Mouse (Mus musculus) ovary, postnatal 14 days (tissue): ENCODE measurements around the gene Prickle2.

Experiments used
- DNase-seq: peaks from one replicate; pipeline ENCODE4 v3.0.0; 2022; ENCODE audit warnings: low spot score

The Prickle2 gene

DNA sequence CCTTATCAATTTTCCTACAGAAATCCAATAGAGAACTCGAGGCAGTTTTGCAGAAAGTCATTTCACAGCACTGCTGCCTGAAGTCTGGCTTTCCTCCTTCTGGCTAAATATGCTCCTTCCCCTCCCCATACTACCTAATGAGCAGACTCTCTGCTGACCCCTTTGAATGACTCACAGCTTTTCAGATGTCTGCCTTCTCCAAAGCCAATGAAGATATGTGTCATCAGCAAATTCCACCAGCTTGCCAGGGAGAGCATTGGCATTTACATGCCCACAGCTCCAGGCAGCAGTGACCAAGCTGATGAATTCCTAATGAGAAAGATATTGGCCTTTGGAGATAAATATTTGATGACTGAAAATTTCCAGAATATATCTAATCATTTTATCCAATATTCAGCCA lies 121.9 kb downstream of the Prickle2 start:
- DNase-seq = no peak

DNA sequence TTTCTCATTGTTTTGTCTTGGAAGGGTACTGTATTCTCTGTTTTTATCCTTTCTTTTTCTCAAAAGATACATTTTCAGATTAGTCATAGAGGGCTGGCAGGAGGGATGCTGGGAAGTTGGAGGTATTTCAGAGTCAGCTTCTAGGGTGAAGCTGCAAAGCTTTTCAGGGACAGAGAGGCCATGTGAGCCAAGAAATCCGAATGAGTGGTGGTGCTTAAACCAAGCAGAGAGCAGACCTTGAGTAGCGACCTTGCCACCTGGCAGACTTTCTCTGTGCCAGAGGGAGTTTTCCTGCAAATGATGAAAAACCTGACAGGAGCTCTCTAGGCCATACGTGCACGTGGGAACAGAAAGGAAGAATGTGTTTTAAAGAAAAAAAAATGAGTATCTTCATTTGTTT lies 130.7 kb downstream of the Prickle2 start:
- DNase-seq = no peak

DNA sequence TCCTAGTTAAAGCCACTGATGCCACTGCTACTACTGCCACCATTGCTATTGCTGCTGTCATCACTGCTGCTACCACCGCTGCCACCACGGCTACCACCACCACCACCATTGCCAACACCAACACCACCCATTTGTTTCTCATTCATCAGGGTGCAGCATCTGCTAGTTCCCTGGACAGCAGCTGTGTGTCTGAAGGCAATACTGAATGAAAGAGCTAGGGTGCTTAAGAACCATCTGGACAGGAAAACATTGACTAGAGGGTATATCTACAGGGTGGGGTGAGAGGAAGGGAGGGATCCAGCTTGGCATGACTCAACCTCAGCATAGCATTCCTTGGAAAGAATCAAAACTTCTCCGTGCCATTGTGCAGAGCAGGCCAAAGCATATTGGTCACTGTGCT lies 133.8 kb downstream of the Prickle2 start:
- DNase-seq = no peak

DNA sequence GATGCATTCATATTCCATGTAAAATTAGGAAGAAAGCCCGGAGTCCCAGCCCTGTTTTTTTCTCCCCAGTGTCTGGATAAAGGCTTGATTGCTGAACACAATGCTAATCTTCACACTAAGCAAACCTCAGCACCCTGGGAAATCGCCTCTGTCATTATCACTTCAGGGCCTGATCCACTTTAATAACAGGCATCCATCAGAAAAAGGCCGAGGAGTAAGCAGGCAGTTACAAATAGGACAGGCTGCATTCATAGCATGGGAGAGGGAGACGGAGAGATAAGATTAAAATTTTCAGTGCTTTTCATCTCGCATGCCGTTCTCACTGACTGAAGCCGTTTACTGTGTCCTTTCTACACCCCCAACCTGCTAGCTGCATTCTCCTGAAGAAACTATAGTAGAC lies 135.9 kb downstream of the Prickle2 start:
- DNase-seq = no peak

DNA sequence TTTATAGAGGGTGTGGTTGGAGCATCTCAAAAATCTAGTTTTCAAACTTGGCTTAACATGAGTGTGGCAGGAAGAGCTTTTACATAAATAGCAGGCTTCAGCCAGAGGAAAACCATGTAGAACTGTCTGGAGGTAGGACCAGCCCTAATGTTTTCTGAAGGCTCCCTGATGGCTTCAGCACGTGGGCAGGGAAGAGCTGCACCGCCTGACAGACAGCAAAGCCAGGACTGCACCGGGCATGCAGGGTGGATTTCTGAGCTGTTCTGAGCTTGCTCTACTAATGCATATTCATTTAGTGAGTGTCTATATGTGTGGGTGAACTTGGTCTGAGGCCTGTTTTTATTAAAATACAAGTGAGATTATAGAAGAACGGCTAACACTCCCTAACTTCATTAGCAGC lies 136.7 kb downstream of the Prickle2 start:
- DNase-seq = no peak

DNA sequence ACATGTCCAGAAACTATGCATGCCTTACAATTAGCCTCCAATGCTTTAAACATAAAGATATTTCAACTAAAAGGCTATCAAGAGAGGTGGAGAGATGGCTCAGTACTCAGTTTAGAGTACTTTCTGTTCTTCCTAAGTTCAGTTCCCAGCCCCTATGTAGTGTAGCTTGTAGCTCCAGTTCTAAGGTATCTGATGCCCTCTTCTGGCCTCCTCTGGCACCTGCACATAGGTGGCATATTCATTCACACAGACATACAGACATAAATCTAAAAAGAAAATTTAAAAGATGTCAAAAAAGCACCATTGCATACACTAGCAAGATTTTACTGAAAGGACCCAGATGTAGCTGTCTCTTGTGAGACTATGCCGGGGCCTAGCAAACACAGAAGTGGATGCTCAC lies 146.7 kb downstream of the Prickle2 start:
- DNase-seq = no peak

DNA sequence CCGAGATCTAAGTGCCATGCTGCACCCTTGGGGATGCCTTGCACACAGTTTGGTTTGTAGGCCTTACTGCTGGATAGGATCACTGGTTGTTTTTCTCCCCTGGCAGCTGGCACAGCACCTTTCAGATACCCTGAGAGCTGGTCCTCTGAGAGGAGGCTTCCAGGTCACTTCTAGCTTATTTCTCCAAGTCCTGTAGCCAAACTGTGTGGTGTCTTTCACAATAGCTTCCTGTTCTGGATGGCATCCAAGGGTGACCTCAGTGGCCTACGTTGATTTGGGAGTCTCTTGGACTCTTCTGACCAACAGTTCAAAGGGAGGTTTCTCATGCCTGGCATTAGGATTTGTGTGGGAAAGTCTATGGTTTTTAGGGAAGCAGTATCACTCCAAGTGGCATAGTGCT lies 150.3 kb downstream of the Prickle2 start:
- no peak for DNase-seq

DNA sequence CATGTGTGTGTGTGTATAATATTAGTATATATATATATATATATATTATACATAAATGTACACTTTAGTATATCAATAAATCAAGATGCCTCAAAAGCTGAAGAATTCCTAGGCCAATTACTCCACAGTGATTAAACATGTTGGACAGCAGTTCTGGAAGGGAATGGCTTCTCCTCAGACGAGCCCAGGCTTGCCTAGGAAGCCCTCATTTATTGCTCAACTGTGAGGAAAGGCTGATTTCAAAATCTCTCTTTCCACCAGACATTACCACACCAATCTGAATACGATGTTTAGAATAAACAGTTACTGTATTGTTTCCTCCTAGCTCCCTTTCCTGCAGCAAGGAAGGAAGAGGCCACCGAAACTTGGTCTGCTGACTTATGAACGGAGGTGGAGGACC lies 152.9 kb downstream of the Prickle2 start:
- DNase-seq = no peak

DNA sequence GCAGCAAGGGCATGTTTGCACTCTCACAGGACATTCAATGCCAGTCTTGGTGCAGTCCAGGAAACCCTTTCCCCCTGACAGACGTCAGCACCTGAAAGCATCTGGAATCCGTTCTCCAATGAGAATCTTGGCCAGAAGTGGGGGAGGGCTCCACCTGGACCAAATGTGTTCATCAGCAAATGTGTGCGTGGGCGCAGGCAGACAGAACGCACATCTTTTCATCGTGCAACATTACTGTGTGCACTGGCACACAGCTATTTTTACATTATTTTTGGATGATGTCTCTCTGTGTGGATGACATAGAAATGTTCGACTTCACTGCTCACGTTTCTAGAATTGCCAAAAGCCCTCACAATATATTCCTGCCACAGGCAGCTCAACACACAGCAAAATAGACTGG lies 156.7 kb downstream of the Prickle2 start:
- no peak for DNase-seq

DNA sequence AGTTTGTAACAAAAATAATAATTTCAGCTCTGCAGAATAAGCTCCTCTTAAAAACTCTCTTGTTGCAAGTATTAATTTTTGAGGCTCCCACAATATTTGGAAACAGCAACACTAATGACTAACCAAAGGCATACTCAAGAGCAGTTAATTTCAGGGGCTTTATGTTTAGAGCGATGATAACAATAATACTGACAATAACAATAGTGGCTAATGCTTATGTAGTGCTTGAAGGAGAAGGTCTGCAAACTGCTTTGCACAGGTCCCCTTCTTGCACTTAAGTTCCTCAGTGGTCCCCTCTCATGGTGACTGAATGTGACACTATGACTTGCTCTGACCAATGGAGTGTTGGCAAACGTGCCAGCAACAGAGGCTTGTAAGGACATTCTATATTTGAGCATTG lies 160.8 kb downstream of the Prickle2 start:
- no peak for DNase-seq

DNA sequence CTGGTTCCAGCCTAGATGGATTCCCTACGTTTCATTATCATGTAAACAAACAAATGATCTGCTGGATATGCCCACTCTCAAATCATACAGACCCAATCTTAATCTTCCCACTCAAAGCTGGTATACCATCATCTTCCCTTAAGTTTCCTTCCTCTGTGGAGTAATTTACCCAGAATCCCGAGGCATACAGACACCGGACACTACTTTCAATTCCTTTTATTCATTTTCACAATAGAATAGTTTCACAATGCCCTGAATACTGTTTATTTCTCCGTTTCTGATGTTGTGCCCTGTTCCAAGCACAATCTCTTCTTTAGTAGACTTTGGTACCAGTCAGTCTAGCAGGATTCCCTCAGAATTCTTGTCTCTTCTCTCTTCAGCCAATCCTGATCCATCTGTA lies 162.1 kb downstream of the Prickle2 start:
- DNase-seq = no peak

DNA sequence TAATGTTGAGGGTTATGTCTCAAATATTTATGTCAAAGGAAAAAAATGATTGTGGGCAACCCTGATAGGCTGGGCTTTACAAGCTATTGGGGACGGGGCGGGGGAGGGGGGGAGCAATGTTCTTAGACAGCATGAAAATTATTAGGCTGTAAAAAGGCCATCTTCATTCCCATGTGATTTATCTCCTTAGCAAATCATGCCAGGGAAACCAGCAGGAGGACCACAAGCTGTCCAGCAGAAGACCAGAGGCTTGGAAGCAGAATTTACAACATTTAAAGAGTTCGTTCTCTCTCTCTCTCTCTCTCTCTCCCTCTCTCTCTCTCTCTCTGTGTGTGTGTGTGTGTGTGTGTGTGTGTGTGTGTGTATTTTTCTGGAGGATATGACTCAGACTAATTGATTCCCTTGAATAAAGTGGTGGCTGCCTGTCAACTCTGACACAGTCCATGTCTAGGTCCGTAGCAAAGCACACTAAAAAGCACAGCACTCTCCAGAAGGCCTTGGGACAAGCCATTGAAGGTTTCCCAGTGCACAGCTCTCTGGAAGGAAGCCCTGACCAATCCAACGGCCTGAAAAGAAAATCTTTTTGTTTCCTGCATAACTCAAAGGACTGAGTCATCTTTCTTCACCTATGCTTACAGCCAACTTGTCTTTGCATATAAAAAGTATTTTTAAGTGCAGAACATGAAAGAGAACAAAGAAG lies 163.4 kb downstream of the Prickle2 start:
- DNase-seq = no peak

DNA sequence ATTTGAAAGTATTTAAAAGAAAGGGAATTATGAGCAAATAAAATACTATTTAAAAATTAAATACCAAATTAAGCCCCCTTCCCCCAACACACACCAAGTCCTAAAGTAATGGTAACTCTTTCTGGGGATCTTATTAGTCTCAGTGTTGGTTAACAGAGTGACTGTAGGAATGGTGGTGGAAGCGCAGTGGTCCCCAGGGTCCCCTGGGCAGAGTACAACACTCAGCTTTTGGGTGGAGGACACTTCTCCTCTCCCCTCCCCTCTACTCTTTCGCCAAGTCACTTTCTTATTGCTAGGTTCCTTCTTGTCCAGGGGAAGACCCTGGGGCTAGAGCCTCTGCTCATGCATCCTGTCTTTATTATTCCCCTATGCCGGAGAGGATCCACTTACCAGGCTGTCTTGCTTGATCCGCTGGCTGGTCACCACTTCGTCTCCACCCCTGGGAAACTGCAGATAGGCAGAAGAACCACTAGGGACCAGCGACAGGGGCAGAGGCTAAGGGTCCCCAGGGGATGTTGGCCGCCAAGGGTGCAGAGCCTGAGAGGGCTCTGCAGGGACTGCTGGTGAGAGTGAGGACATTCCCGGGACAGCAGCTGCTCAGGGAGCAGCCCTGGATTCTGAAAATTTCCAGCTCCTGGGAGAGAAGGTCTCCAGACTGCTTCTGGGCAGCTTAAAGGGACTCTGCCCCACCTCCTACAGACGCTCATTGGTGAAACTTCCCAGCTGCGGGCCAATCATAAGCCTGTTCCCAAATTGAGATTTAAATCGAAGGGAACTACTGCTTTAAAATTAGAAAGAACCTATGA lies 171.5 kb downstream of the Prickle2 start:
- DNase-seq = peak; percentile 33

DNA sequence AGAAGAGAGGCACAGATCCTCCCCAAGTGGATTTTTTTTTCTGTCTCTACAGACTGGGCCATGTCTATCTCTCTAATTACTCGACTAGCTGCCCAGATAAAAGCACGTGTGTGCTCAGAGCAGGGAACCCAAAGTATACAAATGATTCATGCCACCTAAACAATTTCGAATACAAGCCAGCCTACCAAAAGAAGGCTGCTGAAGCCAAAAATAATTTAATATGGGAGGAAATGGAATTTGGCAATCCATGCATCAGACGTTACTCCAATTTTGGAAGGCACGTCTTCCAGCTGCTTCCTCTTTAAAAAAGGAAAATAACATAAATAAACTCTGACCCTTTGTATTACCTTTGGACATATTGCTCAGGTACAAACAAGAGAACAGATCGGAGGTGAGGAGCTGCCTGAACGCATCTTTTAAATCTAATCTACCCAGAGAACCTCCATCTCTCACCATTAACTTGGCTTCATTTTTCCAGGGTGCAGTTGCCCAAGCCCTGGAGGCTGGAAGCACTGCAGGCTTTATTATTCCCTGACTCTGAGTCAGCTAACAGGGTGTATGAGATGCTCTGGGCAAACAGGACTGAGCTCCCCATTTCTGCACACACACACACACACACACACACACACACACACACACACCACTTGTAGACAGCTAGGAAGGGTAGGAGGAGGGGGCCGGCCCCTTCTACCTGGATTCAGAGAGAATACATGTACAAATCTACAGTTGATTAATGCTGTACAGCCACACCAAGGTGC lies 172.5 kb downstream of the Prickle2 start:
- no peak for DNase-seq

DNA sequence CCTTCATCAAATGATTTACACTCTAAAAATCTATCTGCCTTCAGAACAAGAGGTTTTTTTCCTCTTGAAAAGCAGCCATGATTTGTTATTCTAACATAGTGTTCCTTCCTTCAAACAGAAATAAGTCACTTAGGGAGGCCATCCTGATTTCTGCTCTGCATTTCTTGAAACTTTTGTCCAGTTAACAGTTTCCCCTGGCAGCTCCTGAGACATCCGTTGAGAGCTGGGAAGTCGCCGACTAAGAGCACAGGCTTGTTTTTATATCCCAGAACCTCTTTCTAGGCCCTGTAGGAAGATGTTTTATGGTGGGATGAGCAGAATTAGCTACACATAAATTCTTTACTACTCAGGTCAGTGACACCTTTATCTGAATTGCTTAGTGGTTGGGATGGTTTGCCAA lies 173.1 kb downstream of the Prickle2 start:
- no peak for DNase-seq

DNA sequence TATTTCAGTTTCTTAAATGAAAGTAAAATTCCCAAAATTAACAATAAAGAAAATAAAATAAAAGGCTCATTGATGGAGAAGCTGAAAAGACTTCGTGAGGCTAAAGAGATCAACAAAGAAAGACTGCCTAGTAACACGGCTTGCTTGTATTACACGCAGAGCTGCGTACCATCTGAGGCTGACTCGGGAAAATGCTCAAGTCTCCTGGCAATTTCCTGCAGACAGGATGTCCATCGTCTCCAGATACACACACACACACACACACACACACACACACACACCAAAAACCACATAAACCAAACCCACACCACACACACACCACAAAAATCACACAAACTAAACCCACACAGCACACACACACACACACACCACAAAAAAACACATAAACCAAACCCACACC lies 173.6 kb downstream of the Prickle2 start:
- no peak for DNase-seq

DNA sequence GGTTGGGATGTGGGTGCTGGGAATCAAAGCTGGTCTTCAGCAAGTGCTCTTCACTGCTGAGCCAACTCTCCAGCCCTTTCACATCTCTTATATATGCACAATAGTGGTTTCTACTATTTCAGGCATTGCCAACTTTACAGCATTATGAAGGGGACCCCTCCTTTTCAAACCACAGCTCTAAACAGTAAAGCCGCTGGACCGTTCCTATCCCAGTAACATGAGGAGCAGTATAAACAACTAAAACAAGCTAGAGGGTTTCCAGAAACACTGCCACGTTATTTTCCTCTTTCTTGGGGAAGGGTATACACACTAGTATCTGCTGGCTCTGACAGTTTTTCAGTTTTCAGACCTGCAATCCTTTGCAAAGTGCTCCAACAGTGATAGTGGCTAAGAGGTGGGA lies 179.7 kb downstream of the Prickle2 start:
- no peak for DNase-seq

DNA sequence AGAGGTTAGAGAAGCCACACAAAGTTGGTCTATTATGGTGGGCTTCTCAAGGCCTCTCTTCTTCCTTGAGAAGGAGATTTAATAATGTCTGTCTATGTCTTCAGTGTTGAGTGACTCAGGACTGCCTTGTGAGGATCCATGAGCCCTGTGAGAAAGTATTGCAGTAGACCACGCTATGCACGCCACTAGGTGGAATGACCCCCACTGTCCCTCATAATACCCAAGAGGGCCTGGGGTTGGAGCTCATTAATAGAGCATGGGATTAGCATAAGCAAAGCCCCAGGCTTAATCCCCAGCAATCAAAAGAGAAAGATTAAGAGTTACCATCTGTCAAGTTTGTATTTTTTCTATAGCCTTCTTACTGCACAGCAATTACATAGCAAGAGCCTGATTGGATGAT lies 180.3 kb downstream of the Prickle2 start:
- DNase-seq = no peak

DNA sequence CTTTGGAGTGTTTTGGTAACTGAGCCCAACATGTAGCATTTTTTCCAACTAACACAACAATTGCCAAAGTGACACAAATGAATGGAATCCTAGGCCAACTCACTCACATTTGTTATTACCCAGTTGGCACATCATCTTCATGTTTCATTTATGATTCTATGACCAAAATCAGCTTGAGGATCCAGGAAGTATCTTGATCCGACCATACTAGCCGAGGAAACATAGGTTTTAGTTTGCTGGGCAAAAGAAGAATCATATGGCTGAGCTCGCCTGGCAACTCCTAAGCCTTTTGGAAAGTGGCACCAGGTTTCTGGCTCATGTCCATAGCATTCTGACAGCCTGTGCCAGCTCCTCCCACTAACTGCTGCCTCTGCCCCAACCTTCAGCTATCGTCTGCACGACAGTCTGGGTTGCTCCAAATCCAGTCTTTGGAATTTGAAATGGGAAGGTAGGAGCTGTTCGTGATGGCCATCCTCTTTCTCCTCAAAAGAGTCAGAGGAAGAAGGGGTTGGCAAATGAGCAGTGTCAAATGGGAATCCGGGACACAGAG lies 184.4 kb downstream of the Prickle2 start:
- peak; percentile 30 for DNase-seq

DNA sequence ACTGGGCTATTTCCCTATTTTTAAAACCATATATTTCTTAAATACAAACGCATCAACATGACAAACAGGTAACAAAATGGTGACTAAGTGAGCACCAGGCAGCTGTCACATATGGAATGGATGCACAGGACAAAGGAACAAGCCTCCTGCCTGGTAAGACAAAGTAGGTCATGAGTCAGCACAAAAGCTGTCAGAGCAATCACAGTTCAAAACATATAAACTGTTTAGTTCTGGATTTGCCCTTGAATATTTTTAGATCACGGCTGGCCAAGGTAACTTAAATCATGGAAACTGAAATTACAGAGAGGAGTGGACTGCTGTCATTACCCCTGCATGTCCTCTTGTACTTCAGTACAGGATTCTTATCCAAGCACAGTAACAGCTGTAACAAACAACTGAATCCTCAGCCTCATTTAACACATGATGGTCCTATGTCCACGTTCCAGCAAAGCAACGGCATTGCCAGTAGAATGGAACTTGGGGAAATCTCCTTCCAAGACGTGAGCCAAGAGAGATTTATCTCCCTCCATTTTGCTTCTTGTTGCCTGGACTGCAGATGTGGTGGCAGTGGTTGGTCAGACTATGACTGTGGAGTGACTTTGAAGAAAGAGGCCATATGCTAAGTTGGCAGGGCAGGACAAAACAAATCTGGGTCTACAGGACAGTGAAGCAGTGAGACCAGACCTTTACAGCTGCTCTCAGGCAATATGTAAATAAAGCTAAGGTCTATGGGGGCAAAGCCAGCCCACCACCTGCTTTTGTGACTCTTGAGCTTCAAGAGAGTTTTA lies 185.7 kb downstream of the Prickle2 start:
- DNase-seq = no peak

DNA sequence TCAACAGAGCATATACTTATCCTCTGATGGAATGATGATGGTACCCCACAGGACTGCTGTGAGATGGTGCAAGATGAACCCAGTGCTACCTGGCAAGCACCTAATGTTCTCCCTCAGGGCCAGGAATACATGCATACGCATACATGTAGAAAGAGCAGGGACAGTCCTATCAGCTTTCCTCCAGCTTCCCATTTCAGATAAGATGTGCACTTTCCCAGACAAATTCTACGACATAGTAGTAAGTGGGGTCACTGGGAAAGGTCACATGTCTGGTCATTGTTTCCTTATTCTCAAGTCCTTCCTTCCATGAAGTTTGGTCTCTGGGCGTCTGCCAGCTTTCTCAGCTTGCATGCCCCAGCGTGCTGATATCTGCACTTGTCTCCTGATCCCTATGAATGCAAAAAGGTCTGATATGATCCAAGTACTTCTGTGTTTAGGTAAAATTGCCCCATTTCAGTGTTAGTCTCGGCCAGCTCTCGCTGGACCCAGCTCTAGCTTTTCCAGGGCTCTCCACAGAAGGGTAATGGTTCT lies 187.5 kb downstream of the Prickle2 start:
- DNase-seq = no peak

DNA sequence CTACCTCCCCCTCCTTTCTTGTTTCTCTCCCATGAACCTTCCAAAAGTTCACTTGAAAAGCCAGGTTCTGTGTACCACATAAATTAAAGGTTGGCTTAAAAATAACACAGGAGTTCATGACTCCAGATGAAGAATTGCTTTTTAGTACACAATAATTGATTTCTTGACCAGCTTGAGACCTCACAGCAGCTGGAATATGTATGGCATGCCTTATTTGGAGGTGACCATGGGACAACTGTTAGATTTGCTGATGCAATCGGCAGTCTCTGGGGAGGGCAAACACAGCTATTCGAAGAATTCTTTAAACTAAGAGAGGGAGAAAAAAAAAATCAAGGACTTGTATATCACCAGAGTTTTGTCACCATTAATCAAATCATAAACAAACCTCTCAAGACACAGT lies 189.0 kb downstream of the Prickle2 start:
- no peak for DNase-seq
